Mouse (Mus musculus) myocyte (in vitro differentiated cells): ENCODE results near the gene Irs2.

Experiments used
- CEBPB ChIP-seq: IDR thresholded peaks from 2 replicates; pipeline ENCODE4 v1.6.1; 2011; ENCODE audit warnings: mild to moderate bottlenecking, moderate library complexity; ENCODE audit not compliant: poor library complexity, insufficient read depth, severe bottlenecking
- E2F4 ChIP-seq: IDR thresholded peaks from one replicate; pipeline ENCODE4 v1.6.1; 2011; ENCODE audit warnings: mild to moderate bottlenecking, control low read depth, moderate library complexity; ENCODE audit not compliant: insufficient read depth
- MAX ChIP-seq: IDR thresholded peaks from one replicate; pipeline ENCODE4 v1.6.1; 2011; ENCODE audit warnings: low read depth, mild to moderate bottlenecking, control low read depth
- POLR2A ChIP-seq: IDR thresholded peaks from one replicate; pipeline ENCODE4 v1.6.1; 2011; ENCODE audit warnings: low read depth, mild to moderate bottlenecking, control low read depth, moderate library complexity; ENCODE audit not compliant: insufficient read length
- POLR2AphosphoS2 ChIP-seq: IDR thresholded peaks from one replicate; pipeline ENCODE4 v1.6.1; 2011; ENCODE audit warnings: low read depth, control low read depth; ENCODE audit not compliant: insufficient read length
- REST ChIP-seq: IDR thresholded peaks from one replicate; pipeline ENCODE4 v1.6.1; 2011; ENCODE audit warnings: mild to moderate bottlenecking, control low read depth, moderate library complexity; ENCODE audit not compliant: insufficient read depth, insufficient read length
- SRF ChIP-seq: IDR thresholded peaks from one replicate; pipeline ENCODE4 v1.6.1; 2011; ENCODE audit warnings: low read depth; ENCODE audit not compliant: control insufficient read depth, insufficient read length
- TCF12 ChIP-seq: IDR thresholded peaks from one replicate; pipeline ENCODE4 v1.6.1; 2011; ENCODE audit warnings: mild to moderate bottlenecking, control low read depth; ENCODE audit not compliant: poor library complexity, insufficient read depth, severe bottlenecking
- TCF3 ChIP-seq: IDR thresholded peaks from one replicate; pipeline ENCODE4 v1.6.1; 2011; ENCODE audit warnings: low read depth, control low read depth; ENCODE audit not compliant: insufficient read length
- USF1 ChIP-seq: IDR thresholded peaks from one replicate; pipeline ENCODE4 v1.6.1; 2011; ENCODE audit warnings: low read depth, mild to moderate bottlenecking, control low read depth, moderate library complexity

GRCm38 (mm10) chr8:10979196-10979794 lies 29.0 kb downstream of the Irs2 start:
- TF ChIP-seq MAX: no peak
- TF ChIP-seq POLR2A: no peak
- no peak for TF ChIP-seq TCF3
- TF ChIP-seq POLR2AphosphoS2: no peak
- no peak for TF ChIP-seq REST
- no peak for TF ChIP-seq SRF
- no peak for TF ChIP-seq TCF12
- no peak for TF ChIP-seq E2F4
- no peak for TF ChIP-seq USF1
- no peak for TF ChIP-seq CEBPB
